Mouse (Mus musculus) hindbrain, embryonic 13.5 days (tissue): Measurements from ENCODE around the gene Lhx1. TPM values are rescaled to one million over a fixed set of nuclear protein-coding genes. Genes with fewer than 3 reads are reported as not detected.

ENCODE experiments used
- ATAC-seq: fragments of 200-750 bp; cut with Nextera tagmentation; 2 replicates; pipeline ENCODE4 v1.8.0; 2017; ENCODE audit warnings: moderate TSS enrichment; ENCODE audit not compliant: low FRiP score
- H3K27ac ChIP-seq: fragments of 300-500 bp; sonication (generic); 2 replicates; pipeline ENCODE4 v1.5.1; 2015; ENCODE audit warnings: inconsistent platforms, mild to moderate bottlenecking, moderate library complexity
- H3K27me3 ChIP-seq: fragments of 300-500 bp; sonication (generic); 2 replicates; pipeline ENCODE4 v1.6.1; 2015; ENCODE audit warnings: mild to moderate bottlenecking, inconsistent platforms
- H3K36me3 ChIP-seq: fragments of 300-500 bp; sonication (generic); 2 replicates; pipeline ENCODE4 v1.6.1; 2015; ENCODE audit warnings: mild to moderate bottlenecking, inconsistent platforms
- H3K4me1 ChIP-seq: fragments of 300-500 bp; sonication (generic); replicated peaks from 2 replicates; pipeline ENCODE4 v1.6.1; 2015; ENCODE audit warnings: inconsistent platforms
- H3K4me2 ChIP-seq: fragments of 300-500 bp; sonication (generic); 2 replicates; pipeline ENCODE4 v1.6.1; 2015; ENCODE audit warnings: inconsistent platforms, mild to moderate bottlenecking, moderate library complexity
- H3K4me3 ChIP-seq: fragments of 300-500 bp; sonication (generic); 2 replicates; pipeline ENCODE4 v1.5.1; 2015; ENCODE audit warnings: mild to moderate bottlenecking, inconsistent platforms
- H3K9ac ChIP-seq: fragments of 300-500 bp; sonication (generic); 2 replicates; pipeline ENCODE4 v1.6.1; 2015; ENCODE audit warnings: mild to moderate bottlenecking, inconsistent platforms
- H3K9me3 ChIP-seq: fragments of 300-500 bp; sonication (generic); 2 replicates; pipeline ENCODE4 v1.6.1; 2016; ENCODE audit warnings: inconsistent platforms
- WGBS: fragments of 180-500 bp; shearing (Covaris S2); methylation state at CpG from one replicate; pipeline ENCODE4 v1.1.7; 2015; 5-methylcytosine and 5-hydroxymethylcytosine counted together
- polyA plus RNA-seq: library from polyadenylated mRNA; unstranded; fragments of >200 nt; fragmentation: Nextera tagmentation; extraction: Ambion mirVana; gene quantifications from 2 replicates; pipeline ENCODE4 v1.2.1, GENCODE M21; 2015

The Lhx1 gene
- polyA plus RNA-seq: 64.6 and 67.7 TPM in 2 replicates

GRCm38 (mm10) chr11:84525421-84526274, at the start of gene Lhx1:
TSS of gene Lhx1 (minus strand) at chr11:84525535.
- peak within 1 kb of the TSS; percentile 93 for H3K9ac ChIP-seq
- peak within 1 kb of the TSS; percentile 64 for H3K4me3 ChIP-seq
- H3K36me3 ChIP-seq: peaks cover 4% of the 10 kb centered on the region; the same call in 1 of the 2 replicates
- H3K4me2 ChIP-seq: peak within 1 kb of the TSS; percentile 58
- no peaks in the 10 kb centered on the region for H3K9me3 ChIP-seq
- H3K27ac ChIP-seq: peak within 1 kb of the TSS; percentile 96
- peak; percentile 86 for ATAC-seq
- peaks cover 53% of the 10 kb centered on the region for H3K4me1 ChIP-seq
- H3K27me3 ChIP-seq: peaks cover 96% of the 10 kb centered on the region
- WGBS: under 1% methylated on average over 64 of the region's 64 CpGs

GRCm38 (mm10) chr11:84574834-84575233, 49.5 kb upstream of the Lhx1 start:
- Histone ChIP-seq H3K4me3 (no peak overlapping the region), H3K4me2 (no peak overlapping the region), H3K27me3 (peaks cover 23% of the 10 kb centered on the region; the same call in 1 of the 2 replicates), H3K9ac (no peak overlapping the region), H3K4me1 (peaks cover 47% of the 10 kb centered on the region), H3K36me3 (no peaks in the 10 kb centered on the region), H3K9me3 (no peaks in the 10 kb centered on the region), H3K27ac (no peak overlapping the region)
- 12% methylated on average over 8 of the region's 8 CpGs for WGBS
- no peak for ATAC-seq

GRCm38 (mm10) chr11:84573637-84574036, 48.3 kb upstream of the Lhx1 start:
- Histone ChIP-seq H3K4me2 (no peak overlapping the region), H3K9ac (no peak overlapping the region), H3K27me3 (peaks cover 23% of the 10 kb centered on the region; the same call in 1 of the 2 replicates), H3K4me3 (no peak overlapping the region), H3K4me1 (peaks cover 48% of the 10 kb centered on the region), H3K36me3 (no peaks in the 10 kb centered on the region), H3K9me3 (no peaks in the 10 kb centered on the region), H3K27ac (0 out of 2 replicates have a peak overlapping the region, but pooled peaks have one; percentile 15)
- 51% methylated on average over 8 of the region's 8 CpGs for WGBS
- ATAC-seq: no peak

GRCm38 (mm10) chr11:84570812-84571211, 45.5 kb upstream of the Lhx1 start:
- no peak overlapping the region for H3K4me3 ChIP-seq
- peaks cover 15% of the 10 kb centered on the region for H3K27me3 ChIP-seq
- no peaks in the 10 kb centered on the region for H3K9me3 ChIP-seq
- peaks cover 65% of the 10 kb centered on the region for H3K4me1 ChIP-seq
- no peak overlapping the region for H3K4me2 ChIP-seq
- ATAC-seq: no peak
- whole genome bisulfite sequencing: 62% methylated on average over 5 of the region's 5 CpGs
- peak overlapping the region; percentile 85 for H3K27ac ChIP-seq
- no peak overlapping the region for H3K9ac ChIP-seq
- no peaks in the 10 kb centered on the region for H3K36me3 ChIP-seq

DNA sequence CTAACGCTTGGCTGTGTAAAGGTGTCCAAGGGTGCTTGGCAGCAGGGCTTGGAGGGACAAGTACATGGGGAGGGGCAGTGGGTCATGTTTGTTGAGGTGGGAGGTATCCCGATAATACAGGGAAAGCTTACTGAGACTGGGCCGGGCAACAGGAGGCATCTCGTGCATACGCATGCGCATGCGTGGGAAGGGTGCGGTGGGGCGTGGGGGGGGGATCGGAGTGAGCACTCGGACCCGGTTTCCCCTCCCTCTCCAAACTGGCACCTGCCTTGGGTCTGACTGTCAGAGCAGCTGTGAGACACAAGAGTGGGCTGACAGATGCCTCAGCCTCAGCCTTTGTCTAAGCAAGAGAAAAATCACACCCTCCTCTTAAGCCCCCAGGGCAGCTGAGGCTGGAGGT, 45.1 kb upstream of the Lhx1 start:
- Histone ChIP-seq H3K27ac (peak overlapping the region; percentile 85), H3K36me3 (no peaks in the 10 kb centered on the region), H3K9me3 (no peaks in the 10 kb centered on the region), H3K4me3 (no peak overlapping the region), H3K9ac (0 out of 2 replicates have a peak overlapping the region, but pooled peaks have one; percentile 46), H3K27me3 (peaks cover 14% of the 10 kb centered on the region; the same call in 1 of the 2 replicates), H3K4me2 (peak overlapping the region; percentile 25; the same call in 1 of the 2 replicates), H3K4me1 (peaks cover 65% of the 10 kb centered on the region)
- 27% methylated on average over 12 of the region's 12 CpGs for WGBS
- no peak; the same call in 1 of the 2 replicates for ATAC-seq

DNA sequence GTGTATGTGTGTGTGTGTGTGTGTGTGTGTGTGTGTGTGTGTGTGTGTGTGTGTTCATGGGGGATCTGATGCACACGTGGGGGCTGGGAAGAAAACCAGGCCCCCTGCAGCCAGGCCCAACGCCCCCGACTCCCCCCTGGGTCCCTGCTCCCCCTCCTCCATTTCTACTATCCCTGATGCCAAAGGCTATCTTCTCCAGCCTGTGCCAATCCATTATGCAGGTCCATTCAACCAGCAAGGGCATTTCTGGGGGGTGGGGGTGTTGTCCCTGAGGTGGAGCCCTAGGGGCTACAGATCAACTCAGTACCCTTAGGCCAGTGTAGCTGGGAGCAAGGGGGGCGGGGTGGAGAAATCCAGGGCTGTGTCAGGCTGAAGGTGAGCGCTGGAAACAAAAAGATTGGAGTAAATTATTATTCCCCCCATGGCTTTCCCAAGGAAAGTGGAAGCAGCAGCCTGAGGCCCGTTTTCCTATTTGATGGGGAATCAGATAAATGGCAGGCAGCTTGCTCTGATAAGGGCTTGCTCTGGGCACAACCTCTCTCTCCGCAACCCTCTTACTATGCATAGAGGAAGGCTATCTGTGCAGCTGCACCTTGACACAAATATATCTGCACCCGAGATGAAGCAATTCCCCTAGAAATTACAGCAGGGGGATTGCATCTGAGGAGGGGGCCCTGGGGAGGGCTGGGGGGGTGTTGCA, 43.9 kb upstream of the Lhx1 start:
- 35% methylated on average over 7 of the region's 8 CpGs for WGBS

GRCm38 (mm10) chr11:84568482-84568881, 43.1 kb upstream of the Lhx1 start:
- H3K4me3 ChIP-seq: no peak overlapping the region
- H3K27me3 ChIP-seq: peaks cover 7% of the 10 kb centered on the region; the same call in 1 of the 2 replicates
- no peak overlapping the region for H3K9ac ChIP-seq
- H3K36me3 ChIP-seq: no peaks in the 10 kb centered on the region
- H3K4me2 ChIP-seq: no peak overlapping the region
- WGBS: 25% methylated on average over 5 of the region's 5 CpGs
- H3K27ac ChIP-seq: peak overlapping the region; percentile 85
- H3K9me3 ChIP-seq: no peaks in the 10 kb centered on the region
- 0 out of 2 replicates have a peak, but pooled peaks have one; percentile 30 for ATAC-seq
- peaks cover 54% of the 10 kb centered on the region for H3K4me1 ChIP-seq

More for the DNA sequence above, 43.9 kb upstream of the Lhx1 start:
- peak; percentile 43 for ATAC-seq
- Histone ChIP-seq H3K4me2 (no peak overlapping the region), H3K4me3 (no peak overlapping the region), H3K36me3 (no peaks in the 10 kb centered on the region), H3K9me3 (no peaks in the 10 kb centered on the region), H3K27ac (peak overlapping the region; percentile 85), H3K27me3 (peaks cover 9% of the 10 kb centered on the region; the same call in 1 of the 2 replicates), H3K4me1 (peaks cover 54% of the 10 kb centered on the region), H3K9ac (no peak overlapping the region)

GRCm38 (mm10) chr11:84566691-84567090, 41.4 kb upstream of the Lhx1 start:
- peaks cover 63% of the 10 kb centered on the region for H3K4me1 ChIP-seq
- no peak overlapping the region for H3K4me2 ChIP-seq
- H3K27ac ChIP-seq: peak overlapping the region; percentile 5; the same call in 1 of the 2 replicates
- no peaks in the 10 kb centered on the region for H3K36me3 ChIP-seq
- 26% methylated on average over 8 of the region's 8 CpGs for WGBS
- H3K9me3 ChIP-seq: no peaks in the 10 kb centered on the region
- H3K4me3 ChIP-seq: no peak overlapping the region
- H3K27me3 ChIP-seq: peaks cover 7% of the 10 kb centered on the region; the same call in 1 of the 2 replicates
- no peak overlapping the region for H3K9ac ChIP-seq
- ATAC-seq: no peak

GRCm38 (mm10) chr11:84565224-84565623, 39.9 kb upstream of the Lhx1 start:
- Histone ChIP-seq H3K4me1 (peaks cover 58% of the 10 kb centered on the region), H3K9ac (no peak overlapping the region), H3K4me2 (no peak overlapping the region), H3K36me3 (no peaks in the 10 kb centered on the region), H3K27ac (no peak overlapping the region), H3K27me3 (peaks cover 7% of the 10 kb centered on the region; the same call in 1 of the 2 replicates), H3K9me3 (no peaks in the 10 kb centered on the region), H3K4me3 (no peak overlapping the region)
- no peak for ATAC-seq
- 80% methylated on average over 3 of the region's 3 CpGs for WGBS

GRCm38 (mm10) chr11:84563360-84563759, 38.0 kb upstream of the Lhx1 start:
- WGBS: 27% methylated on average over 7 of the region's 7 CpGs
- 0 out of 2 replicates have a peak overlapping the region, but pooled peaks have one; percentile 10 for H3K4me2 ChIP-seq
- H3K4me3 ChIP-seq: no peak overlapping the region
- peak overlapping the region; percentile 43; the same call in 1 of the 2 replicates for H3K9ac ChIP-seq
- H3K27me3 ChIP-seq: peaks cover 7% of the 10 kb centered on the region; the same call in 1 of the 2 replicates
- peaks cover 39% of the 10 kb centered on the region for H3K4me1 ChIP-seq
- H3K27ac ChIP-seq: peak overlapping the region; percentile 48
- ATAC-seq: no peak; the same call in 1 of the 2 replicates
- no peaks in the 10 kb centered on the region for H3K36me3 ChIP-seq
- H3K9me3 ChIP-seq: no peaks in the 10 kb centered on the region

GRCm38 (mm10) chr11:84562758-84563347, 37.5 kb upstream of the Lhx1 start:
- no peak; the same call in 1 of the 2 replicates for ATAC-seq
- H3K4me2 ChIP-seq: 0 out of 2 replicates have a peak overlapping the region, but pooled peaks have one; percentile 10
- no peaks in the 10 kb centered on the region for H3K36me3 ChIP-seq
- peak overlapping the region; percentile 48 for H3K27ac ChIP-seq
- H3K9me3 ChIP-seq: no peaks in the 10 kb centered on the region
- WGBS: 7% methylated on average over 9 of the region's 9 CpGs
- H3K4me1 ChIP-seq: peaks cover 34% of the 10 kb centered on the region
- peaks cover 7% of the 10 kb centered on the region; the same call in 1 of the 2 replicates for H3K27me3 ChIP-seq
- H3K4me3 ChIP-seq: no peak overlapping the region
- peak overlapping the region; percentile 43; the same call in 1 of the 2 replicates for H3K9ac ChIP-seq
